Mouse (Mus musculus): Measurements from ENCODE around the gene Vtn. TPM values are rescaled to one million over a fixed set of nuclear protein-coding genes. Genes with fewer than 3 reads are reported as not detected.

The Vtn gene
- polyA plus RNA-seq, 1 experiment from 2014 or later: 0.84 TPM

DNA sequence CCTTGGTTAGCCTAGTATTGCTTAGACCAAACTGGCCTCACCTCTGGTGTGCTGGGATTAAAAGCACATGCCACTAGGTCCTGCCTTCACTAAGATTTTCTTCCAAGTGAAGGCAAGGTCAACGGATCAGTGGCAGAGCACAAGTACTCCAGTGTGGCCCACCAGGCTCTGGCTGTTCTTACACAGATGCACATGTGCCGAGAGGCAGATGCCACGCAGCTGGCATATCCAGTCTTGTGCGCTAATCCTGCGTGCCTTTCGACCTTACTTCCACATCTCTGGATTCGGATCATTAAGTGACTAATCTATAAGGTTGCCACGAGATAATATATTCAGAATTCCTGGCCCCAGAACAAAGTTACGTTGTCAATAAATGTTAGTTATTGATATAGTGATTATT, 33.8 kb upstream of the Vtn start:
- Histone ChIP-seq H3K36me3 (ENCODE audit: control insufficient read depth, insufficient read depth, low read length) (no peaks in the 10 kb centered on the region; the same call in 1 of the 2 replicates), H3K27ac (ENCODE audit: low read depth, low read length) (no peak overlapping the region), H3K27me3 (ENCODE audit: control insufficient read depth, insufficient read depth, low read length) (no peaks in the 10 kb centered on the region), H3K9me3 (ENCODE audit: control insufficient read depth, low read length) (peaks cover 4% of the 10 kb centered on the region; the same call in 1 of the 2 replicates), H3K9ac (ENCODE audit: low read depth, low read length) (0 out of 2 replicates have a peak overlapping the region, but pooled peaks have one; percentile 82), H3K4me2 (replicated peaks; ENCODE audit: low read depth, low read length) (peak overlapping the region; percentile 93), H3K4me1 (ENCODE audit: control insufficient read depth, insufficient read depth, low read length) (peaks cover 14% of the 10 kb centered on the region), H3K4me3 (ENCODE audit: low read length) (peak overlapping the region; percentile 80)
- no peak for ATAC-seq (ENCODE audit: low FRiP score, low TSS enrichment)
- 23% methylated on average over 9 of the region's 9 CpGs for WGBS

- Histone ChIP-seq H3K9me3 (ENCODE audit: control insufficient read depth, low read length) (peaks cover 4% of the 10 kb centered on the region; the same call in 1 of the 2 replicates), H3K4me2 (replicated peaks; ENCODE audit: low read depth, low read length) (peak within 1 kb of the TSS; percentile 93), H3K27me3 (ENCODE audit: control insufficient read depth, insufficient read depth, low read length) (no peaks in the 10 kb centered on the region), H3K4me1 (ENCODE audit: control insufficient read depth, insufficient read depth, low read length) (peaks cover 14% of the 10 kb centered on the region), H3K9ac (ENCODE audit: low read depth, low read length) (peak within 1 kb of the TSS; percentile 82), H3K36me3 (ENCODE audit: control insufficient read depth, insufficient read depth, low read length) (no peaks in the 10 kb centered on the region; the same call in 1 of the 2 replicates), H3K4me3 (ENCODE audit: low read length) (peak within 1 kb of the TSS; percentile 80), H3K27ac (ENCODE audit: low read depth, low read length) (peak within 1 kb of the TSS; percentile 94)
- peak; percentile 95 for ATAC-seq (ENCODE audit: low FRiP score, low TSS enrichment)
- 1% methylated on average over 41 of the region's 41 CpGs for WGBS
These were observed 33.2 kb upstream of the Vtn start, which contains the start of gene Slc46a1 for GRCm38 (mm10) chr11:78465568-78466180. Slc46a1 (plus strand) TSS chr11:78465697.

DNA sequence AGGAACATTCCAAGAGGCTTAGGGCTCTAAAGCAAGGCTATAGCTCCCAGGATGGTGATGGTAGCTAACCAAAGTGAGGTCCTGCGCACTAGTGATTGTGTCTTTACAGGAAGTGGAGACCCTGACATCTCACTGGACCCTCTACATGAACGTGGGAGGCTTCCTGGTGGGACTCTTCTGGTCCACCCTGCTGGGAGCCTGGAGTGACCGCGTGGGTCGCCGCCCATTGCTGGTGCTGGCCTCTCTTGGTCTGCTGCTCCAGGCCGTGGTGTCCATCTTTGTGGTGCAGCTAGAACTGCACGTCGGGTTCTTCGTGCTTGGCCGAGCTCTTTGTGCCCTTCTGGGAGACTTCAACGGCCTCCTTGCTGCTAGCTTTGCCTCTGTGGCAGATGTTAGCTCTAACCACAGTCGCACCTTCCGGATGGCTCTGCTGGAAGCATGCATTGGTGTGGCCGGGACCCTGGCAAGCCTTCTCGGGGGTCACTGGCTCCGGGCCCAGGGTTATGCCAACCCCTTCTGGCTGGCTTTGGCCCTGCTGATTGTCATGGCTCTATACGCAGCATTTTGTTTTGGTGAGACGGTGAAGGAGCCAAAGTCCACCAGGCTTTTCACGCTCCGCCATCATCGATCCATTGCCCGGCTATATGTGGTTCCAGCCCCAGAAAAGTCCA, 32.5 kb upstream of the Vtn start:
- no peaks in the 10 kb centered on the region for H3K27me3 ChIP-seq (ENCODE audit: control insufficient read depth, insufficient read depth, low read length)
- peaks cover 4% of the 10 kb centered on the region; the same call in 1 of the 2 replicates for H3K9me3 ChIP-seq (ENCODE audit: control insufficient read depth, low read length)
- peaks cover 14% of the 10 kb centered on the region for H3K4me1 ChIP-seq (ENCODE audit: control insufficient read depth, insufficient read depth, low read length)
- ATAC-seq (ENCODE audit: low FRiP score, low TSS enrichment): peak; percentile 65
- H3K4me3 ChIP-seq (ENCODE audit: low read length): peak overlapping the region; percentile 80
- peak overlapping the region; percentile 93 for H3K4me2 ChIP-seq (replicated peaks; ENCODE audit: low read depth, low read length)
- H3K27ac ChIP-seq (ENCODE audit: low read depth, low read length): peak overlapping the region; percentile 94
- H3K9ac ChIP-seq (ENCODE audit: low read depth, low read length): peak overlapping the region; percentile 82
- H3K36me3 ChIP-seq (ENCODE audit: control insufficient read depth, insufficient read depth, low read length): no peaks in the 10 kb centered on the region; the same call in 1 of the 2 replicates
- 63% methylated on average over 23 of the region's 23 CpGs for WGBS

- Histone ChIP-seq H3K27me3 (ENCODE audit: control insufficient read depth, insufficient read depth, low read length) (no peaks in the 10 kb centered on the region), H3K4me3 (ENCODE audit: low read length) (no peak overlapping the region), H3K4me2 (replicated peaks; ENCODE audit: low read depth, low read length) (no peak overlapping the region), H3K4me1 (ENCODE audit: control insufficient read depth, insufficient read depth, low read length) (peaks cover 14% of the 10 kb centered on the region), H3K27ac (ENCODE audit: low read depth, low read length) (no peak overlapping the region), H3K36me3 (ENCODE audit: control insufficient read depth, insufficient read depth, low read length) (no peaks in the 10 kb centered on the region; the same call in 1 of the 2 replicates), H3K9ac (ENCODE audit: low read depth, low read length) (no peak overlapping the region), H3K9me3 (ENCODE audit: control insufficient read depth, low read length) (no peaks in the 10 kb centered on the region)
- no peak for ATAC-seq (ENCODE audit: low FRiP score, low TSS enrichment)
- 74% methylated on average over 7 of the region's 7 CpGs for WGBS
These were observed 31.4 kb upstream of the Vtn start for GRCm38 (mm10) chr11:78467515-78467914.

DNA sequence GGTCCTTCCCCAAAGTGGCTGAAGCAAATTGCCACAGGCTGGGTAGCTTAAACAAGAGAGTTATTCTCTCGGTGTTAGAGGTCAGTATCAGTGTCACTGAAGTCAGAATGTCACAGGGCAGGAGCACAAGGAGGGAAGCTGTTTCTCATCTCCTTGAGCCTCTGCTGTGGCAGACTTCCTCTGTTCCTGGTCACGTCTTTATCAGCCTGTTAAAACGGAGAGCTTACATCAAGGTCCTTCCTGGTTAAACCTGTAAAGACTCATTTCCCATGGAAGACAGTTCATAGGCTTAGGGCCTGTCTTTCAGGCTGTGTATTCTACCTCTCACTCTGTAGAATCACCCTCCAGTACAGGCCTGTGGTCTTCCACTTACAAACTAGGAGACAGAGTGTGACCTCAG, 31.0 kb upstream of the Vtn start:
- no peaks in the 10 kb centered on the region; the same call in 1 of the 2 replicates for H3K36me3 ChIP-seq (ENCODE audit: control insufficient read depth, insufficient read depth, low read length)
- 49% methylated on average over 3 of the region's 3 CpGs for WGBS
- H3K4me1 ChIP-seq (ENCODE audit: control insufficient read depth, insufficient read depth, low read length): peaks cover 14% of the 10 kb centered on the region
- H3K4me2 ChIP-seq (replicated peaks; ENCODE audit: low read depth, low read length): no peak overlapping the region
- H3K9me3 ChIP-seq (ENCODE audit: control insufficient read depth, low read length): no peaks in the 10 kb centered on the region
- ATAC-seq (ENCODE audit: low FRiP score, low TSS enrichment): no peak
- no peak overlapping the region for H3K9ac ChIP-seq (ENCODE audit: low read depth, low read length)
- H3K27me3 ChIP-seq (ENCODE audit: control insufficient read depth, insufficient read depth, low read length): no peaks in the 10 kb centered on the region
- no peak overlapping the region for H3K27ac ChIP-seq (ENCODE audit: low read depth, low read length)
- no peak overlapping the region for H3K4me3 ChIP-seq (ENCODE audit: low read length)

GRCm38 (mm10) chr11:78471326-78472103, 27.4 kb upstream of the Vtn start:
- no peak overlapping the region for H3K4me2 ChIP-seq (replicated peaks; ENCODE audit: low read depth, low read length)
- WGBS: 89% methylated on average over 10 of the region's 10 CpGs
- H3K27me3 ChIP-seq (ENCODE audit: control insufficient read depth, insufficient read depth, low read length): no peaks in the 10 kb centered on the region
- H3K9ac ChIP-seq (ENCODE audit: low read depth, low read length): no peak overlapping the region
- no peaks in the 10 kb centered on the region for H3K9me3 ChIP-seq (ENCODE audit: control insufficient read depth, low read length)
- no peak overlapping the region for H3K27ac ChIP-seq (ENCODE audit: low read depth, low read length)
- H3K4me1 ChIP-seq (ENCODE audit: control insufficient read depth, insufficient read depth, low read length): peaks cover 3% of the 10 kb centered on the region
- H3K4me3 ChIP-seq (ENCODE audit: low read length): no peak overlapping the region
- ATAC-seq (ENCODE audit: low FRiP score, low TSS enrichment): no peak
- no peaks in the 10 kb centered on the region; the same call in 1 of the 2 replicates for H3K36me3 ChIP-seq (ENCODE audit: control insufficient read depth, insufficient read depth, low read length)

DNA sequence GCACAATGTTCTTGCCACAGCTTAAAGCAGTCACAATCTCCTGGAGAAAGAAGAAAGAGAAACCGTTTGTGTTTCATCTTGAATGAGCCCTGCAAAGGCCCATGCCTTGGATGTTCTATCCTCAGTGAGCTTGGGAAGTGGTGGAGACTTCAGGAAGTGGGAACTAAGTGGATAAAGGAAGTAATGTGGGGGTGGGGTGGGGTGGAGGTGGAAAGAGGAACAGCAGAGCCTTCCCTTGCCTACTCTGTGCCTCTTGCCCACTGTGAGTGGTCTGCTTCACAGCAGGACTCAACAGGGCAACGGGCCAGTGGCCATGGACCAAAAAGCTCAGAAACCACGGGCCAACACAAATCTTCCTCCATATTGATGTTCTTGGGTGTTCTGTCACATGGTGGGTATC, 23.6 kb upstream of the Vtn start:
- H3K36me3 ChIP-seq (ENCODE audit: control insufficient read depth, insufficient read depth, low read length): no peaks in the 10 kb centered on the region
- no peaks in the 10 kb centered on the region for H3K27me3 ChIP-seq (ENCODE audit: control insufficient read depth, insufficient read depth, low read length)
- no peak for ATAC-seq (ENCODE audit: low FRiP score, low TSS enrichment)
- H3K4me2 ChIP-seq (replicated peaks; ENCODE audit: low read depth, low read length): no peak overlapping the region
- 82% methylated on average over 3 of the region's 3 CpGs for WGBS
- no peak overlapping the region for H3K27ac ChIP-seq (ENCODE audit: low read depth, low read length)
- H3K9ac ChIP-seq (ENCODE audit: low read depth, low read length): no peak overlapping the region
- H3K9me3 ChIP-seq (ENCODE audit: control insufficient read depth, low read length): no peaks in the 10 kb centered on the region
- no peak overlapping the region for H3K4me3 ChIP-seq (ENCODE audit: low read length)
- H3K4me1 ChIP-seq (ENCODE audit: control insufficient read depth, insufficient read depth, low read length): no peaks in the 10 kb centered on the region

GRCm38 (mm10) chr11:78483639-78484038, 15.3 kb upstream of the Vtn start:
- no peaks in the 10 kb centered on the region for H3K36me3 ChIP-seq (ENCODE audit: control insufficient read depth, insufficient read depth, low read length)
- no peak overlapping the region for H3K27ac ChIP-seq (ENCODE audit: low read depth, low read length)
- no peak overlapping the region for H3K9ac ChIP-seq (ENCODE audit: low read depth, low read length)
- no peaks in the 10 kb centered on the region; the same call in 1 of the 2 replicates for H3K9me3 ChIP-seq (ENCODE audit: control insufficient read depth, low read length)
- WGBS: 48% methylated on average over 7 of the region's 7 CpGs
- no peak for ATAC-seq (ENCODE audit: low FRiP score, low TSS enrichment)
- no peak overlapping the region for H3K4me3 ChIP-seq (ENCODE audit: low read length)
- H3K27me3 ChIP-seq (ENCODE audit: control insufficient read depth, insufficient read depth, low read length): peaks cover 29% of the 10 kb centered on the region
- H3K4me1 ChIP-seq (ENCODE audit: control insufficient read depth, insufficient read depth, low read length): no peaks in the 10 kb centered on the region
- no peak overlapping the region for H3K4me2 ChIP-seq (replicated peaks; ENCODE audit: low read depth, low read length)
